Mouse (Mus musculus) spleen, embryonic (tissue): ENCODE data around the gene Olfr1039.
"Not testable (repeated sequence)": the region's sequence is repeated elsewhere in the genome, so short reads cannot be mapped to it uniquely, and the experiment has no call there.

Experiments used
- CTCF ChIA-PET: fragments of 350-600 bp; sonication (Branson Sonifier 250); formaldehyde crosslinking; loops from one replicate; lab custom pipeline; 2022; lab: Charles Lee

The Olfr1039 gene

DNA sequence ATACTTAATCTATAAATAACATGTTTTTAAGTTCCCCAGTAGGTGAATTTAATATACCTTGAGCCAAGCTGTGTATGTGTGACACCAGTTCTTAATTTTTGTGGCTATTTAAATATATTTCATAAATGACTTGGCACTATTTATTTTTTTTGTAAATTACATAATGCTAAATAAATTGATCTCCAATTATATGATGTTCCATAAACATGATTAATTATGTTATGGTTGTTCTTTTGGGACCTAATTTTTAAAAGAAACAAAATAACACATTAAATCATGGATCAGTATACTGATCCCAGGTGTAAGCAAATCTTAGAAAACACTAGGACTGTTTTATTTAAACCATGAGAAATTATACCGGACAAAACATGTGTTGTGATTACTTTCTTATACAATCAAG lies at the start of gene Olfr1039:
TSS of gene Olfr1039 (minus strand) at position 101 of the 400 bp plus-strand sequence.
- CTCF ChIA-PET: no interaction called here

DNA sequence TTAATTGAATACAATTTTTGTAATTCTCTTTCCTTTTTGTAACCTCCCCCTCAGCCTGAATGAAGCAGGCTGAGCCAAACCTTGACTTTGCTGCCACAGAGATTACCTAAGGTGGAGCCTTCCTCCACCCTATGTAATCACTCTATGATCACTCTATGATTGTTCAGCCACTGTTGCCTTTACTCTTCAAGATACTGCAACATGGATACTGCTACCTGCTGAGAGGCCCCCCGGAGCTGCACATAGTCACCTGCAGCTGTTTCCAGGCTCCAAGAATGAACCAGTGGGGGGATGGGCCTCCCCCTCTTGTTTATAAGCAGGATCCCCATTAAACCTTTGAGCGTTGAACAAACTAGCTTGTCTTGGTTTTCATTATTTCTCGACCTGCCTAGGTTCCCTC lies 44.2 kb upstream of the Olfr1039 start:
- CTCF ChIA-PET: no interaction called here

DNA sequence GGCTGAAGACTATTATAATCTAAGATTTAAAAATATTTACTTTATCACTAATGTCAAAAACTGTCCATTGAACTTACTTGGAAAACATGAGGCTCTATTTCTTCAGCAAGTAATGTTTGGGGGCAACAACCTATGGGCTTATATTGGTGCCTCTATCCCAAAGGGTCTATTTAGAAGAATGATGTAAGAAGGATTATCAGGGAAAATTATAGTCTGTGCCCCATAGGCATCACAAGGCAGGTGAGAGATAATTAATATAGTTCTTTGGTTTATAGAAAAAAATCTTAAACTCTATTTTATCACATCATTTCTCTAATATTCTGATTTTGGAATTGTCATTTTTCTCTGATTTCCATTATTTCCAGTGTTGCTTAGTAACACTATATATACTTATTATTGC lies 42.0 kb upstream of the Olfr1039 start, which contains the start of gene Olfr1044:
TSS of gene Olfr1044 (minus strand) at position 101 of the 400 bp plus-strand sequence.
- CTCF ChIA-PET: no interaction called here

DNA sequence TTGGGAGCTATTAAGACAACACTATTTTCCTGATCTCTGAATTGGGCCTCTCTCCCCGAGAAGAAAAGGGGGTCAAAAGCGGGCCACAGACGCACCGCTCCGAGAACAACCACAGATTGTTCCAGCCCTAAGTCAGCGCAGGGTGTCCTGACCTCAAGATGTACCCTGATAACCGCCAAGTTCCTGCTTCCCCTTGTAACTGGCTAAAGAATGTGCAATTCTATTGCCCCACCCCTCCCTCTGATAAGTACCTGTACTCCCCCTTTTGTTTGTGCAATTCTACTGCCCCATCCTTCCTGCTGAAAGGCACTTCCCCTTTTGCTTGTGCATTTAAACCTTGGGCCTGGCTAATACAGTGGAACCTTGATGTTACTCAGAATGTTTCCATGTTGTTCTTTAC lies 39.7 kb upstream of the Olfr1039 start:
- CTCF ChIA-PET: not testable (repeated sequence)

DNA sequence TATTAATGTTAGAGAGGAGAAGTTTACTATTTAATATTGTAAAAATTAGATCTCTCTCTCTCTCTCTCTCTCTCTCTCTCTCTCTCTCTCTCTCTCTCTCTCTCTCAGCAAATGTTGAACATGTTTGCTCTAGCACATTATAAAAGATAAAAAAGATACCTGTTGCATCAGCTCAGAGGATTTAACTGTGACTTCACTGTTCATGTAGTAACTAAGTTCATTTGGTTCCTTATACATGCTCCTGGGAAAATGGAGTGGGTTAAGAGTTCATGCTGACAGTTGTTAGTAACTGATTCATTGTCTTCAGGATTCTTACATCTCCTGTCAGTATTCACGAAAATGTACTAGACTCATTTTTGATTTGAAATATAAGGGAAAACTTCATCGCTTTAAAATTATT lies 31.7 kb upstream of the Olfr1039 start, which contains the start of gene Olfr1043:
TSS of gene Olfr1043 (minus strand) at position 101 of the 400 bp plus-strand sequence.
- CTCF ChIA-PET: no interaction called here

DNA sequence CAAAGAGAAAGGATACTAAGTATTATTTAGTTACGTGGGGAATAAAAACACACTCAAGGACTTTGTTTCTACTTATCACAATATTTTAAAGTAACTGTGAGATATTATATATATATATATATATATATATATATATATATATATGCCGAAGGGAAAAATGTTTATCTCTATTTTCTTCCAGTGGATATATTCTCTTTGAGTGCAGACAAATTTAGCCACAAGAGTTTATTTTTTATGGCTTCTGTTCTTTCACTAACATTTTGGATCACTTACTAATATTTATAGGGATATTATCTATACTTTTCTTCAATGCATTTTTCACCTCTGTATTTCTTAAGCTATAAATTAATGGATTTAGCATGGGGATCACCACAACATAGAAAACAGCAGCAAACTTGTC lies 26.0 kb upstream of the Olfr1039 start, which contains the start of gene Olfr1042:
TSS of gene Olfr1042 (minus strand) at position 101 of the 400 bp plus-strand sequence.
- CTCF ChIA-PET: no interaction called here

DNA sequence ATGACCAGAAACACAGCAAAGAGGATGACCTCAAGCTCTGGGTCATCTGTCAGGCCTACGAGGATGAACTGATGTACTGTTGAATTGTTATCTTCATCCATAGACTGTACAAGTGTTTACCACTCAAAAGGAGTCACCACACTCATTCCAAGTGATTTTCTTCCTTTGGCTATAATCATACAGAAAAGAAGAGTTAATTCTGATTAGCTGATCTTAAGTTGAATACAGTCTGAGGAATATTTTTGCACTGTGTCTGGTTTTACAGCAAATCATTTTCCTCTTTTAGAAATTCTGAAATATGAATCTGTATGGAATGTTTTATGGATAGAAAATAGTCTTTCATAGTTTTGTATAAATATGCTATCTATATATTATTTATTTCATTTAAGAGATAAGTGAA lies 10.9 kb upstream of the Olfr1039 start, which contains the start of gene Olfr1040:
TSS of gene Olfr1040 (minus strand) at position 101 of the 400 bp plus-strand sequence.
- CTCF ChIA-PET: no interaction called here

DNA sequence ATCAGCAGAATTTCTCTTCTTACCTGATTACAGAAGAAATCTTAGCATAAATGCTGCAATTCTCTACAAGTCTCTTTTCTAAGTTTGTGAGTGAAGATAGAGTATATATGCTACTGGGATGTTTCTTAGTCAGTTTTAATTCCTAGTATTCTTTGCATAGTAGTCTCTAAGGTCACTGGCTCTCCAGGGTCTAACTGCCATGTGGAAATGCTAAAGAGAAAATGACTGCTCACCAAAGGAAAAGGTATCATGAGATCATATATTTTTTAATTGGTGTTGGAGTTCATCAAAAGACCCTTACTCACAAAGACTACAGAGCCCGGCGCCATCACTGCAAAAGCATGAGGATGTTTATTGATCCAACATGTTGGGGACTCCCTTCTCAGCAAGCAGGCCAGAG lies 48.4 kb downstream of the Olfr1039 start, which contains the start of gene Olfr1037:
TSS of gene Olfr1037 (minus strand) at position 101 of the 400 bp plus-strand sequence.
- CTCF ChIA-PET: no interaction called here

DNA sequence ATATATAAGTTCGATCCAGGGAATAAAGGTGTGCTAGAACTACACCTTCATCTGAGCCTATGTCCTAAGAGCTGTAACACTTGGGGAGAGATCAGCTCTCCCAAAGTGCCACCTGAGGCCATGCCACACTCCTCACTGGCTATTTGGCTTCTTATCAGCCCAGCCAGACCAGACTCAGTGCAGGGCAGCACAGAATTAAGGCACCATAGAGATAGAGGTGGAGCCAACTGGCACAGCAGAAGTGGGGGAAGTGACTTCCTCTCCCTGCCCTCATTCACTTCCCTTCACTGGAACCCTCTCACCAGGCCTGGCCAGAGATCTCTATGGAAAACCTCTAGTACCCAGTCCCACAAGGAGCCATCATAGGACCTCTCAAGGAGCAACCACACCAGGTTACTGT lies 55.2 kb downstream of the Olfr1039 start:
- CTCF ChIA-PET: not testable (repeated sequence)
